ENCODE assay signal across 25 mouse cellular contexts in the genomic region with DNA sequence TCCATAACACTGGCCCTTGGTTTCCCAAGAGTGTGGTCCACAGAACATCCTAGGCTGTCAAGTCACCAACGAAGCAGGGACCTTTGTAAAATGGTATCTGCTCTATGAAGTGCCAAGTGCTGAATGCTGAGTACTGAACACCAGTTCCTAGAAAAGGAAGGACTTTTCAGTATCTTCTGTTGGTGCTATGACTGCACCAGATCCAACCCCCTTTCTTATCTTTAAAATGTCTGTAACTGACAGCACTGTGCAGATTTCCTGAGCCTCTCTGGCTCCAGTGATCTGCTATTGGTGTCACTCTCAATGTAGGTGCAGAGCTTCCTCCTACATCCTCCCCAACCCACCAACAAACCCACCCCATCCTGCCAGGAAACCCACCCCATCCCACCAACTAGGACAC. TPM values are rescaled to one million over a fixed set of nuclear protein-coding genes. Genes with fewer than 3 reads are reported as not detected.
DNase-seq lines count a peak whose midpoint lies in the region; ATAC-seq and TF ChIP-seq lines count a peak whose summit lies in the region.
"Had no signal": no experiment of that assay in that cellular context is flagged by ENCODE, and none has a peak within 500 bp of the region (broad histone marks: within the 10 kb centered on the region; RNA-seq: fewer than 3 reads in every experiment).

No protein-coding gene starts in this region.

- intact Hi-C loops in left cerebral cortex, postnatal 14 days (cut with DNase I), result no loop called here

- DNase-seq in thymus, adult 2 months, result peak; percentile 11
- no peak for DNase-seq in thymus, postnatal 10 days (ENCODE audit: low spot score in 2 of 2)
- peak; percentile 87 for DNase-seq in MEL-GATA-1-ER (ENCODE audit: extremely low read depth, low read depth)
- DNase-seq in liver, embryonic 11.5 days (ENCODE audit: low spot score), result no peak
- DNase-seq in cerebellum, adult 2 months, result no peak
- DNase-seq in cerebellum, postnatal 25 days, result no peak
- DNase-seq in left cerebral cortex, postnatal 14 days (ENCODE audit: low spot score in 2 of 2), result no peak
- DNase-seq: adrenal gland, postnatal 14 days; cerebellum, adult 11 months; cerebellum, postnatal 14 days; gastrocnemius, postnatal 10 days; heart, adult 18-20 months; kidney, adult 2 months; kidney, postnatal 14 days; left cerebral cortex, postnatal 4 days; lung, postnatal 10 days had no signal

- H3K27ac ChIP-seq in thymus, adult 2 months (ENCODE audit: control insufficient read depth, insufficient read depth, low read length), result no peak overlapping the region
- H3K27ac ChIP-seq in liver, embryonic 11.5 days (ENCODE audit: low read depth, low read length), result no peak overlapping the region
- no peak overlapping the region for H3K27ac ChIP-seq in cerebellum, adult 2 months (ENCODE audit: insufficient read depth, low read length)
- H3K27ac ChIP-seq: embryonic facial prominence, embryonic 10.5 days; heart, embryonic 15.5 days; hindbrain, postnatal 0 days; midbrain, embryonic 15.5 days had no signal

- TF ChIP-seq CTCF in thymus, adult 2 months (IDR thresholded peaks at IDR 0.05; ENCODE audit: borderline replicate concordance, control insufficient read depth, extremely low read depth, insufficient read depth, low read length, poor library complexity), result no peak
- no peak for TF ChIP-seq CTCF in cerebellum, adult 2 months (IDR thresholded peaks at IDR 0.05; ENCODE audit: borderline replicate concordance, insufficient read depth, low read depth, low read length)

- no peaks in the 10 kb centered on the region for H3K9me3 ChIP-seq in liver, embryonic 11.5 days (ENCODE audit: control insufficient read depth, low read length)
- H3K9me3 ChIP-seq: embryonic facial prominence, embryonic 10.5 days; heart, embryonic 15.5 days; midbrain, embryonic 15.5 days had no signal

- peak; percentile 84 for ATAC-seq in liver, embryonic 11.5 days (replicated peaks; ENCODE audit: low FRiP score)
- ATAC-seq in megakaryocyte progenitor cell, adult 5-6 weeks (replicated peaks; ENCODE audit: poor library complexity), result peak; percentile 56
- ATAC-seq: hindbrain, postnatal 0 days; midbrain, embryonic 15.5 days had no signal

- no peak overlapping the region for H3K4me3 ChIP-seq in thymus, adult 2 months (ENCODE audit: control insufficient read depth, insufficient read depth, low read length)
- no peak overlapping the region for H3K4me3 ChIP-seq in liver, embryonic 11.5 days (ENCODE audit: low read depth, low read length)
- H3K4me3 ChIP-seq in cerebellum, adult 2 months (replicated peaks; ENCODE audit: insufficient read depth, low read depth, low read length), result no peak overlapping the region
- H3K4me3 ChIP-seq: embryonic facial prominence, embryonic 10.5 days; heart, embryonic 15.5 days; megakaryocyte, embryonic 14.5 days; midbrain, embryonic 15.5 days; myocyte had no signal

- no peak for TF ChIP-seq POLR2A in thymus, adult 2 months (IDR thresholded peaks at IDR 0.05; ENCODE audit: control insufficient read depth, extremely low read depth, insufficient read depth, low read length, poor library complexity)
- no peak for TF ChIP-seq POLR2A in cerebellum, adult 2 months (IDR thresholded peaks at IDR 0.05; ENCODE audit: borderline replicate concordance, insufficient read depth, low read length)

- WGBS in thymus, adult 2 months, result 25% methylated on average over 1 of the region's 1 CpGs
- 39% methylated on average over 1 of the region's 1 CpGs for WGBS in liver, embryonic 11.5 days
- 73% methylated on average over 1 of the region's 1 CpGs for WGBS in cerebellum, adult 2 months

- peaks cover 4% of the 10 kb centered on the region for H3K4me1 ChIP-seq in thymus, adult 2 months (replicated peaks; ENCODE audit: control insufficient read depth, insufficient read depth, low read length)
- 0 out of 2 replicates have a peak, but pooled peaks cover 6% of the 10 kb centered on the region for H3K4me1 ChIP-seq in liver, embryonic 11.5 days (replicated peaks; ENCODE audit: control insufficient read depth, insufficient read depth, low read length)
- H3K4me1 ChIP-seq in cerebellum, adult 2 months (ENCODE audit: control insufficient read depth, insufficient read depth, low read length), result no peaks in the 10 kb centered on the region
- H3K4me1 ChIP-seq: embryonic facial prominence, embryonic 10.5 days; heart, embryonic 15.5 days; midbrain, embryonic 15.5 days had no signal

- no peaks in the 10 kb centered on the region for H3K36me3 ChIP-seq in thymus, adult 2 months (ENCODE audit: control insufficient read depth, insufficient read depth, low read length)
- H3K36me3 ChIP-seq in liver, embryonic 11.5 days (ENCODE audit: control insufficient read depth, insufficient read depth, low read length), result no peaks in the 10 kb centered on the region
- H3K36me3 ChIP-seq: embryonic facial prominence, embryonic 10.5 days; heart, embryonic 15.5 days; midbrain, embryonic 15.5 days had no signal

- no peak overlapping the region for H3K4me2 ChIP-seq in liver, embryonic 11.5 days
- H3K4me2 ChIP-seq: heart, embryonic 15.5 days; midbrain, embryonic 15.5 days had no signal

- H3K9ac ChIP-seq in liver, embryonic 11.5 days (ENCODE audit: low read depth, low read length), result no peak overlapping the region
- H3K9ac ChIP-seq: heart, embryonic 15.5 days; midbrain, embryonic 15.5 days had no signal

- no peaks in the 10 kb centered on the region for H3K27me3 ChIP-seq in thymus, adult 2 months (ENCODE audit: control insufficient read depth, insufficient read depth, low read length)
- no peaks in the 10 kb centered on the region for H3K27me3 ChIP-seq in liver, embryonic 11.5 days (replicated peaks; ENCODE audit: control insufficient read depth, insufficient read depth, low read length)
- no peaks in the 10 kb centered on the region for H3K27me3 ChIP-seq in cerebellum, adult 2 months (ENCODE audit: control insufficient read depth, insufficient read depth, low read length)
- H3K27me3 ChIP-seq: heart, embryonic 15.5 days; megakaryocyte, embryonic 14.5 days; midbrain, embryonic 15.5 days had no signal

RNA-seq across cellular contexts. Expression of a gene that starts 7.3 kb away (rescaled TPM):
- polyA plus RNA-seq in thymus, adult 2 months (2012; rRNA removed), result 41.9 and 63.2 TPM in 2 replicates
- 4.5 and 4.9 TPM in 2 replicates for polyA plus RNA-seq in liver, embryonic 11.5 days (2014; fragmentation: Nextera tagmentation; extraction: Ambion mirVana)
- total RNA-seq in megakaryocyte progenitor cell, adult 5-6 weeks (2015), result 232 and 271 TPM in 2 replicates
- 103 and 113 TPM in 2 replicates for total RNA-seq in megakaryocyte progenitor cell, adult 5-6 weeks (2017)
- polyA plus RNA-seq in cerebellum, adult 2 months (2012; rRNA removed), result 0.55 and 0.69 TPM in 2 replicates
- under 1 TPM; 0.38 to 0.40 TPM for total RNA-seq in left cerebral cortex, postnatal 14 days (2021)
- polyA plus RNA-seq: forebrain, embryonic 11.5 days; myocyte had no signal

RNA-seq across cellular contexts. Expression of a gene that starts 21.6 kb away (rescaled TPM):
- polyA plus RNA-seq in thymus, adult 2 months (2012; rRNA removed), result 4.5 and 6.0 TPM in 2 replicates
- polyA plus RNA-seq in liver, embryonic 11.5 days (2014; fragmentation: Nextera tagmentation; extraction: Ambion mirVana), result not detected in 2 replicates
- total RNA-seq in megakaryocyte progenitor cell, adult 5-6 weeks (2015), result 0.59 and 2.3 TPM in 2 replicates
- total RNA-seq in megakaryocyte progenitor cell, adult 5-6 weeks (2017), result 0.30 and 1.7 TPM in 2 replicates
- polyA plus RNA-seq in cerebellum, adult 2 months (2012; rRNA removed), result 0.03 and 0.08 TPM in 2 replicates
- total RNA-seq in left cerebral cortex, postnatal 14 days (2021), result under 1 TPM in 1 of 2 experiments, not detected in 1; 0.11 TPM
- total RNA-seq: hindbrain, postnatal 0 days; left cerebral cortex, adult 18-20 months; left cerebral cortex, postnatal 4 days had no signal
- polyA plus RNA-seq: embryonic facial prominence, embryonic 10.5 days; forebrain, embryonic 11.5 days; hindbrain, postnatal 0 days; midbrain, embryonic 15.5 days; myocyte had no signal

Comparison
In these comparisons a context has a peak if more than half of its experiments do, and no peak if none do; other contexts are left out.
1. DNase-seq: peak in thymus, adult 2 months (single experiment) and MEL-GATA-1-ER (single experiment); none in thymus, postnatal 10 days (0 of 2), liver, embryonic 11.5 days (single experiment), cerebellum, adult 2 months (0 of 2), cerebellum, postnatal 25 days (0 of 2) and left cerebral cortex, postnatal 14 days (0 of 2).